Mouse (Mus musculus): Measurements from ENCODE around the gene Rabl6.

- no peak for TF ChIP-seq POLR2A (IDR thresholded peaks at IDR 0.05; ENCODE audit: low read depth, low read length)
- TF ChIP-seq CTCF (IDR thresholded peaks at IDR 0.05; ENCODE audit: extremely low read depth, insufficient read depth, insufficient read length, insufficient replicate concordance) = no peak
Measured at GRCm38 (mm10) chr2:25657246-25657645, 48.9 kb upstream of the Rabl6 start.

All from spleen, adult 2 months (tissue).